13 mouse cellular contexts compared by ENCODE assay signal in the genomic region with DNA sequence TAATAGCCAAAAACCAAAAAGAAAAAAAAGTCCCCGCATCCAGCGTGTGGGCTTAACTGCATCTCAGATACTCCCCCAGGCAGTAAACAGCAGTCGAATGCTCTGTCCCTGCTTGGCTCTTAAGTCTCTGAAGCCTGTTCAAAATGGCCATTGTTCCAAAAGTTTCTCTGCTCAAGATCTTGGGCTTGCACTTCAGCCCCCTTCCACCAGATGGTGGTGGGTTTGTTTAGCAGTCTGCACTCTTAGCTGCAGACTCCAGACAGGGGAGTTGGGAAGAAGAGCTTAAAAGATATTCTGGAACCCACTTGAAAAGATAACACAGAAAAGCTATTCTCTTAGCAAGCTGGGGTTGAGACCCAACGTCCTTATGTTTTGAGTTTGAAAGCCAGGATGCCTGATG.
DNase-seq lines count a peak whose midpoint lies in the region; ATAC-seq lines count a peak whose summit lies in the region.
"Had no signal": no experiment of that assay in that cellular context is flagged by ENCODE, and none has a peak within 500 bp of the region (broad histone marks: within the 10 kb centered on the region; RNA-seq: fewer than 3 reads in every experiment).

No protein-coding gene starts in this region.

- intact Hi-C loops in left cerebral cortex, postnatal 4 days (cut with DNase I): no loop called here
- intact Hi-C loops in left cerebral cortex, postnatal 36 days (cut with DNase I): no loop called here

- no peak for ATAC-seq in frontal cortex, adult (ENCODE audit: low TSS enrichment)
- ATAC-seq: forebrain, embryonic 15.5 days had no signal

- peak; percentile 5 to 12 for DNase-seq in frontal cortex, postnatal 10 days (ENCODE audit: low spot score in 2 of 2)
- DNase-seq in left cerebral cortex, postnatal 4 days: peak; percentile 25
- no peak for DNase-seq in left cerebral cortex, postnatal 36 days (ENCODE audit: low spot score in 2 of 2)
- DNase-seq in ES-CJ7 (ENCODE audit: low read depth, low spot score): peak; percentile 6
- DNase-seq in embryo, embryonic 9.5 days (ENCODE audit: extremely low spot score): peak; percentile 12
- no peak for DNase-seq in urinary bladder, postnatal 25 days (ENCODE audit: low spot score)
- no peak for DNase-seq in gastrocnemius, postnatal 10 days
- DNase-seq: heart, adult 18-20 months; heart, postnatal 36 days; layer of hippocampus, postnatal 36 days; thymus, postnatal 14 days had no signal

Comparison
In these comparisons a context has a peak if more than half of its experiments do, and no peak if none do; other contexts are left out.
1. DNase-seq: peak in frontal cortex, postnatal 10 days (2 of 2), left cerebral cortex, postnatal 4 days (single experiment), ES-CJ7 (single experiment) and embryo, embryonic 9.5 days (single experiment); none in left cerebral cortex, postnatal 36 days (0 of 2), urinary bladder, postnatal 25 days (single experiment) and gastrocnemius, postnatal 10 days (single experiment).